Mouse (Mus musculus) spleen, adult 2 months (tissue): ENCODE data around the gene Gm17428. TPM values are rescaled to one million over a fixed set of nuclear protein-coding genes. Genes with fewer than 3 reads are reported as not detected.
"Not testable (repeated sequence)": the region's sequence is repeated elsewhere in the genome, so short reads cannot be mapped to it uniquely, and the experiment has no call there.

Source experiments
- DNase-seq, 2 experiments: peaks; one replicate each; pipeline versions ENCODE4 v3.0.0 to v3.0.0-alpha.2; 2012 to 2021; ENCODE audit warnings: low spot score in 2 of 2, low read depth in 1 of 2
- H3K27ac ChIP-seq: fragments of 200-500 bp; 2 replicates; pipeline ENCODE4 v1.5.1; 2012; ENCODE audit warnings: low read length, inconsistent platforms; ENCODE audit not compliant: insufficient read depth
- H3K27me3 ChIP-seq: fragments of 200-500 bp; 2 replicates; pipeline ENCODE4 v1.6.1; 2012; ENCODE audit warnings: mild to moderate bottlenecking, moderate library complexity, low read length, inconsistent platforms; ENCODE audit not compliant: control insufficient read depth, insufficient read depth
- H3K36me3 ChIP-seq: fragments of 200-500 bp; 2 replicates; pipeline ENCODE4 v1.6.1; 2012; ENCODE audit warnings: mild to moderate bottlenecking, low read length, inconsistent platforms; ENCODE audit not compliant: control insufficient read depth, insufficient read depth
- H3K4me1 ChIP-seq: fragments of 200-500 bp; 2 replicates; pipeline ENCODE4 v1.6.1; 2011; ENCODE audit warnings: inconsistent platforms; ENCODE audit not compliant: control insufficient read depth, insufficient read depth, insufficient read length
- H3K4me3 ChIP-seq: fragments of 200-500 bp; 2 replicates; pipeline ENCODE4 v1.5.1; 2011; ENCODE audit warnings: mild to moderate bottlenecking, inconsistent platforms; ENCODE audit not compliant: insufficient read depth, insufficient read length; ENCODE audit errors: extremely low read depth
- CTCF ChIP-seq: fragments of 200-500 bp; IDR thresholded peaks from 2 replicates; pipeline ENCODE4 v1.5.1; 2011; ENCODE audit warnings: mild to moderate bottlenecking, inconsistent platforms; ENCODE audit not compliant: insufficient read depth, insufficient read length, insufficient replicate concordance; ENCODE audit errors: extremely low read depth
- POLR2A ChIP-seq: fragments of 200-500 bp; IDR thresholded peaks from 2 replicates; pipeline ENCODE4 v1.6.1; 2011; ENCODE audit warnings: low read depth, low read length, inconsistent platforms
- WGBS: fragments of 180-500 bp; shearing (Covaris S2); methylation state at CpG from one replicate; pipeline ENCODE4 v1.1.7; 2018; 5-methylcytosine and 5-hydroxymethylcytosine counted together
- polyA plus RNA-seq: library from polyadenylated mRNA; depleted of rRNA; stranded (reverse); fragments of >200 nt; gene quantifications from 2 replicates; pipeline ENCODE4 v1.2.3, GENCODE M21; 2012

Gene Gm17428
- polyA plus RNA-seq, 1 experiment: not detected

DNA sequence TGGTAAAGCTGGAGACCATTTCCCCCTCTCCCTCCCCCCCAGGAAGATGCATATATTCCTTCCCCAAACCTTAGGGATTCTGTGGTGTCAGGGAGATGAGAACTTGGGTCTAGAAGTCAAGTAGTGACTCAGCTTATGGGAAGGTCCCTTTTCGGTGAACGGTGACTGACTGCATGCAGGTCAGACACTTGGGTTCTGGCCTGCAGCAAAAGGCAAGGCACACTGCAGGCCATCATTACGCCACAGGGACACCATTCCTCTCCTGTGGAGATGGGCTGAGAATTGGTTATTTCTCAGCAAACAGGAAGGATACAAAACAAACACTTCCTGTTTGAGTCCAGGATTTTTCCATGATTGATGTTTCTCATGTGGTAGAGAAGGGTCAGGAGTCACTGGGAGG lies 17.5 kb upstream of the Gm17428 start:
- 89% methylated on average over 3 of the region's 3 CpGs for WGBS
- Histone ChIP-seq H3K36me3 (no peaks in the 10 kb centered on the region), H3K27ac (no peak overlapping the region), H3K4me3 (no peak overlapping the region), H3K27me3 (no peaks in the 10 kb centered on the region), H3K4me1 (no peaks in the 10 kb centered on the region; the same call in none of the 2 replicates)
- no peak for DNase-seq
- TF ChIP-seq CTCF: no peak

DNA sequence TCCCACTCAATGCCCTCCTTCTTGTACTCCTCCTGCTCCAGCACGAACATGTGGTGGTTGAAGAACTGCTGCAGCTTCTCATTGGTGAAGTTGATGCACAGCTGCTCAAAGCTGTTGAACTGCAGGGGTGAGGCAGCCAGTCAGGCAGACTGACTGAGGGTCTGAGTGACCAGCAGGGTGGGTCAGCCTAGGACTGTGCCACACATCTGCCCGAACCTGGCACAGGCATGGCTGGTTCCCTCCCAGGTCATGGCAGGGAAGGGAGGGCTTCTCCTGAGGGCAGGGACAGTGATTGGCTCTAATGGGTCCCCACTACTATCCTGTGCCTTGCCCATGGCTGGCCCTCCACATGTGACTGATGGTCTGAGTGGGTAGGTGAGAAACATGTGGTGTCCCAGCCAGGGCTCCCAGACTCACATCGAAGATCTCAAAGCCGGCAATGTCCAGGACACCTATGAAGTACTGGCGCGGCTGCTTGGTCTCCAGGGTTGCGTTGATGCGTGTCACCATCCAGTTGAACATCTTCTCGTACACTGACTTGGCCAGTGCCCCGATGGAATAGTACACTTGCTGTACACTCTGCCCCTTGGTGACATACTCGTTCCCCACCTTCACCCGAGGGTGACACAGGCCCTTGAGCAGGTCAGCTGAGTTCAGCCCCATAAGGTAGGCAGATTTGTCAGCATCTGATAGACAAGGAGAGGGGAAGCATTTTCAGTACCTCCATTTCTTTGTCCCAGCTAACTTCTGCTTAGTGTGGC lies 16.7 kb upstream of the Gm17428 start:
- not testable (repeated sequence) for H3K27ac ChIP-seq, H3K36me3 ChIP-seq, H3K4me3 ChIP-seq, DNase-seq, H3K27me3 ChIP-seq, H3K4me1 ChIP-seq
- 82% methylated on average over 12 of the region's 12 CpGs for WGBS

DNA sequence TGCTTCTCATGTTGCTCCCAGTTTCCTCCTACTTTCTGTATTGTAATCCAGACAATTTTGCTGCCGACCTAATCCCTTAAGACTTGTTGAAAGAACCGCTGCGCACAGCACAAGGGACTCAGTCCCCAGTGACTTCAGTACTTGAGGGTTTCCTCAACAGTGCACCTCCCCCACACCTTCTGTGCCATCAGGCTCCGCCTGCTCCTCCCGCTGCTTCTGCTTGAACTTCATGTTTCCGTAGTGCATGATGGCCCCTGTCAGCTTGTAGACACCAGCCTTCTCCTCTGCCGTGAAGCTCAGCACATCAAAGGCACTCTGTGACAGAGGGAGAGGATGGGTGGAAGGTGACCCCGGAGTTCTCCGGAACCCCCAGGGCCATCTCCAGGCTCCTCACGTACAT lies 16.0 kb upstream of the Gm17428 start:
- no peak for TF ChIP-seq POLR2A
- no peak for TF ChIP-seq CTCF
- no peak overlapping the region for H3K27ac ChIP-seq
- DNase-seq: no peak
- no peak overlapping the region for H3K4me3 ChIP-seq
- no peaks in the 10 kb centered on the region; the same call in none of the 2 replicates for H3K4me1 ChIP-seq
- WGBS: 34% methylated on average over 10 of the region's 10 CpGs
- no peaks in the 10 kb centered on the region for H3K27me3 ChIP-seq
- H3K36me3 ChIP-seq: no peaks in the 10 kb centered on the region

DNA sequence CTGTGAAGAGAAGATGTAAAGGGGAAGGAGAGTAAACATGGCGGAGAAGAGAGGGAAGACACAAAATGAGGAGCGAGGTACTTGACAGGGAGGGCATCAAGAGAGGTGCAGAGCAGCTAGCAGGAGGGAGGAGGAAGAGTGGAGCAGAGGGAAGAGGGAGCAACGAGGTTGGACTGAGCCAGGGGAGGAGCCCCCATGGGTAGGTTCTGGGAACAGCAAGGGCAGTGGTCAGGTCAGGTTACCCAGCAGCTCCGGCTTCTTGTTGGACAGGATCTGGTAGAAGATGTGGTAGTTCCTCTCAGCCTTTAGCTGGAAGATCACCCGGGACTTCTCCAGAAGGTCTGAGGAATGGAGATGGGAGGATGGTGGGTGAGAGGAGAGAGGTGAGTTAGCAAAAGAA lies 15.2 kb upstream of the Gm17428 start:
- Histone ChIP-seq H3K4me3 (no peak overlapping the region), H3K27ac (no peak overlapping the region), H3K27me3 (no peaks in the 10 kb centered on the region), H3K4me1 (no peaks in the 10 kb centered on the region; the same call in none of the 2 replicates), H3K36me3 (no peaks in the 10 kb centered on the region)
- no peak for TF ChIP-seq CTCF
- TF ChIP-seq POLR2A: no peak
- no peak for DNase-seq
- WGBS: 78% methylated on average over 5 of the region's 5 CpGs

DNA sequence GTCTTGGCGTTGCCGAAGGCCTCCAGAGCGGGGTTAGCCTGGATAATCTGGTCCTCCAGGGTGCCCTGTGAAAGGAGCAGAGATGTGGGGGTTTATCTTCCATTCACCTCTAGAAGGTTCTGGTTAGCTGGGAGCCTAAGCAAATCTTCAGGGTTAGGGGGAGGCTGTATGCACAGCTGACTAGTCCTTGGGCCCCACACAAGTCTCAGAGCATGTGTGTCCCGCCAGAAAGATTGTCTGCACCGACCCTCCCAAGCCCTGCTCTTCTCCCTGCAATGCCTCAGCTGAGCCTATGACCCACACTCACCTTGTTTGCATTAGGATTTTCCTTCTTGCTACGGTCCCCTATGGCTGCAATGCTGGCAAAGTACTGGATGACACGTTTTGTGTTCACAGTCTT lies 14.0 kb upstream of the Gm17428 start:
- no peak for TF ChIP-seq POLR2A
- no peak for TF ChIP-seq CTCF
- DNase-seq: no peak
- H3K36me3 ChIP-seq: no peaks in the 10 kb centered on the region
- 88% methylated on average over 7 of the region's 7 CpGs for WGBS
- no peaks in the 10 kb centered on the region for H3K27me3 ChIP-seq
- H3K4me3 ChIP-seq: no peak overlapping the region
- H3K4me1 ChIP-seq: no peaks in the 10 kb centered on the region; the same call in none of the 2 replicates
- H3K27ac ChIP-seq: no peak overlapping the region

DNA sequence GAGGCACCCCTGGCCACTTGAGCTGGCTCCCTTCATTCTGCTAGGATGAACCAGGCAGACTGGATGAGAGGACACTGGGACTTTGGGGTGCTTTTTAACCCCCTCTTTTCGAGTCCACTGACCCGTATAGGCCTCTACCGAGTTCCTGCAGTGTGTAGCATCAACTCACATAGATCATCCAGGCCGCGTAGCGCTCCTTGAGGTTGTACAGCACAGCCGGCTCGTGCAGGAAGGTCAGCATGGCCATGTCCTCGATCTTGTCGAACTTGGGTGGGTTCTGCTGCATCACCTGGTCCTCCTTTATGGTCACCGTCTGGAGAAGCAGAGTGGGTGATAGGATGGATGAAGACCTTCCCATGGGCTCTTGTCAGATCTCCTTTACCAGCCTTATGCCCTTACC lies 13.0 kb upstream of the Gm17428 start:
- 88% methylated on average over 11 of the region's 11 CpGs for WGBS
- Histone ChIP-seq H3K27me3 (no peaks in the 10 kb centered on the region), H3K4me1 (no peaks in the 10 kb centered on the region; the same call in none of the 2 replicates), H3K36me3 (no peaks in the 10 kb centered on the region), H3K4me3 (no peak overlapping the region), H3K27ac (no peak overlapping the region)
- no peak for DNase-seq
- TF ChIP-seq CTCF: no peak
- TF ChIP-seq POLR2A: no peak

DNA sequence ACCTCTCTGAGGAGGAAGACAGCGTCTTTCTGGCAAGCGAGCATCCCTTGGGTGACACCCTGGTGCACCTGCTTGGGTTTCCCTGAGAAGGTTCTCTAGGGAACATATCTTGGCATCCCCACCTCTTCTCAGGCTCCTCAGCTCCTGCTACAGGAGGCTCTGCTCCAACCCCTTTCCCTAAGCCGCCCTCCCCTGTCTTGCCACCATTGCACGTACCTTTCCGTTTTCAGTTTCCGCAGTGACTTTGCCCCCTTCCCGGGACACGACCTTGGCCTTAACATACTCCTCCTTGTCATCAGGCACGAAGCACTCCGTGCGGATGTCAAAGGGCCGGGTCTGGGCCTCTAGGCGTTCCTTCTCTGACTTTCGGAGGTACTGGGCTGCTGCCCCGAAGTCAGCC lies 11.7 kb upstream of the Gm17428 start:
- H3K4me3 ChIP-seq: no peak overlapping the region
- no peak overlapping the region for H3K27ac ChIP-seq
- TF ChIP-seq POLR2A: no peak
- TF ChIP-seq CTCF: no peak
- H3K27me3 ChIP-seq: no peaks in the 10 kb centered on the region
- 86% methylated on average over 15 of the region's 15 CpGs for WGBS
- no peaks in the 10 kb centered on the region for H3K36me3 ChIP-seq
- H3K4me1 ChIP-seq: no peaks in the 10 kb centered on the region; the same call in none of the 2 replicates
- no peak for DNase-seq
